Mouse (Mus musculus) R1 (cell line): ENCODE data around the gene B4galnt1.
A peak's percentile ranks its signal among the peaks of the same experiment; 100 is the strongest.
"Not testable (repeated sequence)": the region's sequence is repeated elsewhere in the genome, so short reads cannot be mapped to it uniquely, and the experiment has no call there.

Experiments used
- DNase-seq: peaks from one replicate; pipeline ENCODE4 v3.0.0-alpha.2; 2018; ENCODE audit warnings: low read depth, low spot score

Gene B4galnt1

DNA sequence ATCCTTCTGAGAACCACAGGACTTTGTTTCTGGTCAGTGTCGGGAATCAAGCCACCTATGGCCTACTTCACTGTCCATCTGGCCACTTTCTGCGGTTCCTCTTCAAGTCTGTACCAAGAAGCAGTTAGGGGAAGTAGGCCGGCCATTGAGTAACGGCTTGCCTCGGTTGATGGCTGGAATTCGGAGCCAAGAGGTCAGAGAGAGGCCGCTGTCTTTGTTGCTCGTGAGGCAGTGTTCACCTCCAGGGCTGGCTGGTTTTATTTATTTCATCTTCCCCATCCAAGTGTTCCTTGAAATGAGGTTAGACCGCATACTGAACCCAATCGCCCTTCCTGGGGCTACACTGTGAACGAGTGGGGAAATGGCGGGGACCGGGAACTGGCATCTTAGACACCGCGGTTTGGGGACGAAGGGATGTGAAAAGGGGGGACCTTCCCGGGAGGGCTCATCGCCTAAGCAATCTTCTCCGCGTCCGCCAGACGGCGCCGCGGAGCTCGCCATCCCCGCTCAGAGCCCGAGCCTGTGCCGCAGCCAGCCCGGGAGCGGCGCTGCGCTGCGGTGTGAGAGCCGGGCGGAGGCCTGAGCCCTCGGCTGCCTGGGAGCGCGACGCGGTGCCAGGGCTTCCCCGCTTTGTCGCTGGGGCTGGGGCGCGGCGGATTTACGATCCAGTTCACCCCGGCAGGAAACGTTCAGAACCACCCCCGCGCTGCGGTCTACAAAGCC lies at the start of gene B4galnt1:
Gene B4galnt1 (plus strand): TSS at position 595 of the 723 bp plus-strand sequence.
- peak; percentile 87 for DNase-seq

DNA sequence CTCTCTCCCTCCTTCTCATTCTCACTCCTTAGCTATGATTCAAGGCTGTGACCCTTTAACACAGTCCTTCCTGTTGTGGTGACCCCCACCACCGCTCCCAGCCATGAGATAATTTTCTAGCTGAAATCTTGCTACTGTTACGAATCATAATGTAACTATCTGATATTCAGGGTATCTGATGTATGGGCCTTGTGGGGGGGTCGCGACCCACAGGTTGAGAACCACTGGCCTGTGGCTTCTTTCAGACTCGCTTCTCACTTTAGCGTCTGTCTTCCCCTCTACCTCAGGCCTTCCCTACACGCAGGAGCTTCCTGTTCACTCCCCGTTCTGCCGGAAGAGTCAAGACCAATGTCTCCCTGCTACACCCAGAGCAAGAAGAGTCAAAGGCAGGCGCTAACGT lies 46.6 kb upstream of the B4galnt1 start:
- DNase-seq: no peak

DNA sequence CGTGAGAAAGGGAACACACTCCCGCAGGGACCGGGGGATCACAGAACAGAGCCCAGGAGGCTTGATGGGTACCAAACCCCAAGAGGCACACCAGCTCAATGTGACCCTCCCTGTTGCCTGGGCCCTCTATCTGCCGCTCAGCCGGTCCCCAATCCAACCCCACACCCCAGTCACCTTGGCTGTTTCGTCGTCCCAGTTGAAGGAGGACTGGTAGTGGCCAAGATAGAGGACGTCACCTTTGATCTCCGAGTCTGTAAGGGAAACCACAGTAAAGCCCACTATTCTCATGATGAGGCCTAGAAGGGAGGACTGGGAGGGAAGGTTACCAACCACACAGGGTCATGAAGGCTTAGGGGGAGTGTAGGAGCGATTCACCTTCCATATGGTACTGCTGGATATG lies 45.8 kb upstream of the B4galnt1 start:
- DNase-seq: no peak

DNA sequence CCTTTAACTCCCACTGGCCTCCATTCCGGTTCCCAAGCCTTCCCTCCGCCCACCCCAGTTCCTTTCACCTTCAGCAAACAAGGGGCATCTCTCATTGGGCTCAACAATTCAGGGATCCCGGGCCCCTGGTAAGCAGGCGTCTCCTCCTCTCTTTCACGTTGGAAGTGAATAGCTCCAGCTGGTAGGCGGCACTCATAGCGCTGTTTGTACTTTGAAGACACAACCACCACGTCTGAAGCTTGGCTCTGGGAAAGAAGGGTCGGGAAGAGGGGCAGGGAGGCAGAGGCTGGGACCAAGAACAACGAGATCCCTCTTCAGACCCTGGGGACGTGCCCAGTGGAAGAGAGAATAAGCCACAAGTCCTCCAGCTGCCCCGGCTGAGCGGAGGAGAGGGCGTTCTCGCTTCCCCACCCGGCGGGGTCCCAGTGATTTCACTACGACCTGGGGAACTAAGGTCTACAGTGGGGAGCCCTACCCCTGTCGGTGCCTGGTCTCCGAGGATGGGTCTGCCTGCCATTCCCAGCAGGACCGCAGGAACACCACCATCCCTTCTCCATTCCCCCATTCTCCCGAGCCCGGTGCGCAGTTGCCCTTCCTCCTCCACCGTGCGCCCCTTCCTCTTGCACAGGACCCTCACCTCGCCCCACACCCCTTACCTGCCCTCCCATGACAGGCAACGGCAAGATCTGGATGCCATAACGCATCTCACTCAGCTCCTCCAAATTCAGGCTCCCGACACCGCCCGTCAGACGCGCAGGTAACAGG lies 44.5 kb upstream of the B4galnt1 start:
- no peak for DNase-seq

DNA sequence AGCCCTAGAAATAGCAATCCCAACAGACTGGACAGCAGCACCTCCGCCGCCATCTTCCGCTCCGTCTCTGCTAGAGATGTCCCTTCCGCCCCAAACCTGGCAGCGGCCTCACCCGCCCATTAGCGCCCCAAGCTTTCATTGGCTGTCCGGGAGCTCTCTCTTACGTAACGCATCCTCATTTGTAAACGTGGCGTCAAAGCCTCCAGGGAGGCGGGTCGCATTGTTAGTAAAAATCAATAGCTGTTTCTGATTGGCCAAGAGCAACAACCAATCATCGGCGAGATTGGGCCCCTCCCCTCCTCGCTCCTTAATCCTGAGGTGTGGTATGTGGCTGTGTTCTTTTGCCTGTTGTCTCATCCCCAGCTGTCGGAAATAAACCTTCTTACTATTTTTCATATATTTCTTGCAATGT lies 44.0 kb upstream of the B4galnt1 start, which contains the start of gene Os9:
Gene Os9 (minus strand): TSS at position 66 of the 412 bp plus-strand sequence.
- DNase-seq: peak; percentile 100

DNA sequence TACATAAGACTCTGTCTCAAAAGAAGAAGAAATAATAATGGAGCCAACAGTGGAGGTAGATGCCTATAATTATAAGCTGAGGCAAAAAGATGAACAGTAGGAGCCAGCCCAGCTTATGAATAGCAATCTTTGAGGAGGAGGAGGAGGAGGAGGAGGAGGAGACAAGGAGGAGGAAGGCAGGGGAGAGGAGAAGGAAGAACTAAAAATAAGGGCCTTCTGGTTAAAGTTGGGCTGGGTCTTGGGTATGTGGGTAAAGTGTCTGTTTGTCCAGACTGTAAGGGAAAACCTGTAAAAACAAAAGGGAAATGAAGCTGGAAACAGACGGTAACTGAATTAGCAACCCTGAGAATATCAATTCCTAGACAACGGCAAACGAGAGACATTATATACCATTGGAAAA lies 43.0 kb upstream of the B4galnt1 start:
- DNase-seq: no peak

DNA sequence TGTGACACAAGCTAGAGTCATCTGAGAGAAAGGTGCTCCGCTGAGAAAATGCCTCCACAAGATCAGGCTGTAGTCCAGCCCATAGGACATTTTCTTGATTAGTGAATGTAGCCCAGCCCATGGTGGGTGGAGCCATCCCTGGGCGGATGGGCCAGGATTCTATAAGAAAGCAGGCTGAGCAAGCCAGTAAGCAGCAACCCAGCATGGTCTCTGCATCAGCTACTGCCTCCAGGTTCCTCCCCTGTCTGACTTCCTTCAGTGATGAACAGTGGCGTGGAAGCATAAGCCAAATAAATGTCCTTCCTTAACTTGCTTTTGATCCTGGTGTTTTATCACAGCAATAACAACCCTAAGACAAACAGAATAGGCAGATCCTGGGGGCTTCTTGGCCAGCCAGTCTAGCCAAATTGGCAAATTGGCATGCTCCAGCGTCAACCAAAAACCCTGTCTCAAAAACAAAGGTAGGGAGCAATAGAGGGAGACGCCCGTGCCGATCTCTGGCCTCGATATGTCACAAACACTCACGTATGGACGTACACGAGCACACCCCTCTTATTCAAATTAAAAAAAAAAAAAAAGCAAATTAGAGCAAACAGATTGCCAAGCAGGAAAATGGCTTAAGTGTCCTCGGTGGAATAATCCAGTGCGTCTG lies 42.1 kb upstream of the B4galnt1 start:
- DNase-seq: peak; percentile 84

DNA sequence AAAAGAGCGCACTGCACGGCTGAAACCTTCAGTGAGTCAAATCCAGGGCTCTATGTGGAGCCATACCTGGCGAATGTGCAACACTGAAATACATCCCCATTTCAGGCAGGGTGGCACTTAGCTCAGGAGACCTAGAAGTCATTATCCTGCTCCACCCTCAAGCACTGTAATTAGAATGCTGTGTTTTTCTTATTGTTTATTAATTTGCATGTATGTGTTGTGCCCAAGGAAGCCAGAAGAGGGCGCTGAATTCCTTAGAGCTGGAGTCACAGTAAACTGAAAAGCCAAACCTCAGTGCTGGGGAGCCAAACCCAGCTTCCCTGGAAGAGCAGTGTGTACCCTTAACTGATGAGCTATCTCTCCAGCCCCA lies 41.6 kb upstream of the B4galnt1 start:
- peak; percentile 84 for DNase-seq

DNA sequence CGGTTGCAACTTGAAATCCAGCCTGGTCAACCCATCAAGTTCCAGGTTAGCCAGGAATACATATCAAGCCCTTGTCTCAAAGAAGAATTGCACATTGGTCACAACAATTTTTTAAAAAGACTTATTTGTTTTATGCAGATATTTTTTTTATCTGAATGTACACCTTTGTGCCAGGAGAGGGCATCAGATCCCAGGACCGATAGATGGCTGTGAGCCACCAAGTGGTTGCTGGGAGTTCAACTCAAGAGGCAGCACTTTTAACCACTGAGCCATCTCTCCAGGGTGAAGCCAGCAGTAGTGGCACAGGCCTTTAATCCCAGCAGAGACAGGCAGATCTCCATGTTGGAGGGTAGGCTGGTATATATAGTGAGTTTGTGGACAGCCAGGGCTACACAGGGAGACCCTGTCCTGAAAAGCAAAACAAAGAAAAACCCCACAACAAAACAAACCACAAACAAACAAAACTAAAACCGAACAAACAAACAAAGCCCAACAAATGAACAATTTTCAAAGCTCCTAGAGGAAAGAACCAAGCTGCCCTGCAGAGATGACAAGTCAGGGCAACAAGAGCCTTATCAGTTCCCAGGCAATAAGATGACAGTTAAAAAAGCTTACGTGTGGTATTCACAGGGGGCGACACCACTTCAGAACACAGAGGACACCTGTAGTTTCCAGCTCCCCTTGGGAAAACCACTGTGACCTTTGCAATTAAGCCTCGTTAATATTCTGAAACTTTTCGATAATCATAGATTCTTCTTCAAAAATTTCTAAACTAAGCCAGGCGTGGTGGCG lies 39.6 kb upstream of the B4galnt1 start:
- peak; percentile 80 for DNase-seq

DNA sequence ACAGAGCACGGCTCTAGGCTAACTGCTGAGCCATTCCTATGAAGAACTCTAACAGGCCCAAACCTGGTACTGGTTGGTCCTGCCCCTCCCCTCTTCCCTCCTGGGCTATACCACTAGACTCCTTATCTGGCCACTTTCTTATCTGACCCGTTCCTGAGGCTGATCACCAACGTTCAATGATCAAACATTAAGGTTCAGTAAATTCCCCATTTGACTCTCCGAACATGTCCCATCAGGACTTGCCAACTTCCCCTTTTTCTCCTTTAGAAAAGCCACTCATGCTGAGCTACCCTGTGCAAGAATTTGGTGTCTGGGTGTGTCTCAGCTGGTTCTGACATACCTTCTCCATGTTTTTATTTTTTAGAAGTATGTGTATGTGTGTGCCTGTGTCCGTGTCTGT lies 38.4 kb upstream of the B4galnt1 start:
- DNase-seq: peak; percentile 46

DNA sequence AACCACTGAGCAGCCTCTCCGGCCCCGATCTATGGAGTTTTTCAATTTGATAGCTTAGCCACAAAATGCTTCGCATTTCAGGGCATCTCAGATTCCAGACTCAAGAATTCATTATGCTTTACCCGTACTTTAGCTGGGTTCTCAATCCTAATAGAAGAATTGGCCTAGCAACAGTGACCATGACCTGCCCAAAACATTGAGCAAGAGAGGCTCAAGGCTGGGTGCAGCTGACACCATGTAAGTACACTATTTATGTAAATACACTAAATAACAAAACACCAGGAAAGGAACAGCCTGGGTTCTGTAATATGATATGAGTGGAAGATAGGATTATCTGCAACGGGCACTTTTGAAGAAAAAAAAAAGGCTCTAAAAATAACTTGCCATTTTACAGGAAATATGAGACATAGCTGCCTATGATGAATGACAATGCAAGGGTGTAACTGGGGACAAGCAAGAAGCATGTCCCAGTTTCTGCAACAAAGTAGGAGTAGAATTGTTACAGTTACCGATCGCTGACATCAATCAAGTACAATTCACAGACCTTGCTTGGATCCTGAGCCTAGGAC lies 37.2 kb upstream of the B4galnt1 start:
- DNase-seq: no peak

DNA sequence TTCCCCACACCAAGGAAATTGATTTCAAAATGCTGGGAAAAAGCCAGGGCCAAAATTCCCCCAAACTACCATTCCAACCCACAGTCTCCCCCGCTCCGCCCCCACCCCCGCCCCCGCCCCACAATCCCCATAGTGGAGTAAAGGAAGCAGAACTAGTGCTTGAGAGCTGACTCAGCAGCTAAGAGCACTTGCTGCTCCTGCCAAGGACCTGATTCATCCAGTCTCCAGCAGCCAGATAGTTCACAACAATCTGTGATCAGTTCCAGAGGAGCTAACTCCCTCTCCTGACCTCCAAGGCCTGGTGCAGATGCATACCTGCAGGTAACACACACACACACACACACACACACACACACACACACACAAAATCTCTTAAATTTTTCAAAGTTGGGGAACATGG lies 35.6 kb upstream of the B4galnt1 start:
- no peak for DNase-seq

DNA sequence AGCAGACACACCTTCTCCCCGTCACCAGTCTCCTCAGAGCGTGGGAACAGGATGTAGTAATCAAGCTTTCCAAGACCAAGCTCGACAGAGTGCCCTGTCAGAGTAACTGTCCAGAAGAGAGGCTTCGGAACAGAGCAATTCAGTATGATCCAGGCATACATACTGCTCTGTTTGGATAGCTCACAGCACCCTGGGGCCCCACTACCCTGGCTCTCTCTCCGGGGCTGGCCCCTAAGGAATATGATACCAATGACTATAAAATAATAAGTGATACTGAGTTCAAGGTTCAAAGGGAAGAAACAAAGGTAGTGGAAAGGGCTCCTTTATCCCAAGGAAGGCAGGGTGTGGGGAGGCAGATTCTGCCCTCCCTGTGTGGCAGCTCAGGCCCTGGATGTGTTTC lies 32.6 kb upstream of the B4galnt1 start:
- DNase-seq: no peak

DNA sequence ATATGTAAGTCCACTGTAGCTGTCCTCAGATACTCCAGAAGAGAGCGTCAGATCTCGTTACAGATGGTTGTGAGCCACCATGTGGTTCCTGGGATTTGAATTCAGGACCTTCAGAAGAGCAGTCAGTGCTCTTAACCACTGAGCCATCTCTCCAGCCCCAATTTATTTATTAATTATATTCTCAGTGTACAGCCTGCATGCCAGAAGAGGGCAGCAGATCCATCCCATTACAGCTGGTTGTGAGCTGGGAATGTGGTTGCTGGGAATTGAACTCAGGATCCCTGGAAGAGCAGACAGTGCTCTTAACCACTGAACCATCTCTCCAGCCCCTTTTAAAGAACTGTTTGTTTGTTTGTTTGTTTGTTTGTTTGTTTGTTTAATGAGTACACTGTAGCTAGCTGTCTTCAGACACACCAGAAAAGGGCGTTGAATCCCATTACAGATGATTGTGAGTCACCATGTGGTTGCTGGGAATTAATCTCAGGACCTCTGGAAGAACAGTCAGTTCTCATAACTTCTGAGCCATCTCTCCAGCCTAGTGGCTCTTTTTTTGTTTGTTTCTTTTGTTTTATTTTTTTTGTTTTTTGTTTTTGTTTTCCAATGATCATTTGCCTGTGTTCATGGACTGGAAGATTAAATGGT lies 30.5 kb upstream of the B4galnt1 start:
- not testable (repeated sequence) for DNase-seq

DNA sequence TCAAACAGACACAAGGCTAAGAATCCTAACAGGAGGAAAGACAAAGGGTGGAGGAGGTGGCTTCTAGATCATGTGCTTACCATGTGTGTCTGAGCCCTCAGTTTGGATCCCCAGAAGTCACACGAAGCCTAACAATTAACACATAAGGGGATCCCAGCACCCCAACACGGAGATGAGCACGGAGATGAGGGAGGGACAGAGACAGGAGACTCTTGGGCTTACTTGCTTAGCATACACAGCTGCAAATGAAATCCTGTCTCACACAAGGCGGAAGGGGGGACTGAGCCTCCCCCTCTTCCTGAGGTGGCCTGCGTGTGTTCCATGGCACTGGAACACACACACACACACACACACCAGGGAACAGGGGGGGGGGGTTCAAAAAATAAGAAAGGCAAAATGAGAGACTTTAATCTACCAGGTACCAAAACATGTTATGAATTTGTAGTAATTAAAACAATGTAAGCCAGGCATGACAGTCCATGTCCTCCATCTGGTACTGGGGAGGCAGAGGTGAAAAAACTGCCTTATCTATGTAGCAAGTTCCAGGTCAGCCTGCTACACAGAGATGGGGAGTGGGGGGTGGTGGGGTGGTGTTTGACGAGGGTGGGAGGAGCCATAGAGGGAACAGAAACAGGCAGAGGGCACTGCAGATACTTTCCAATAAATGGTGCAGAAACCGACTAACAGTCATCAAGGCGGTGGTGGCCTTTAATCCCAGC lies 29.7 kb upstream of the B4galnt1 start:
- no peak for DNase-seq

DNA sequence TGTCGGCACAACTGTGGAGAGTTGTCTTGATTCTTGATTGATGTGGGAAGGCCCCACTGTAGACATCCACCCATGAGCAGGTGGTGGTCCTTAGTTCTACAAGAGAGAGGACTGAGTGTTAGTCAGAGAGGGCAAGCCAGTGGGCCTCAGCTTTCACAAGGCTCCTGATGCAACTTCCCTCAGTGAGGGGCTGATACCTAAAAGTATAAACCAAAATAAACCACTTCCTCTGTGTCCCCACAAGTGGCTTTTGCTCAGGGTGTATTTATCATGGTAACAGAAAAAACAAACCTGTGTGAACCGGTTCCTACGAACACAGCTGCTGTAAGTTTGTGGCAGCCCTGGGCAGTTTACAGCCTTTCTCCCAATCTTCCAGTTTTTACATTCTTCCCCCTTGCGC lies 28.5 kb upstream of the B4galnt1 start:
- no peak for DNase-seq

DNA sequence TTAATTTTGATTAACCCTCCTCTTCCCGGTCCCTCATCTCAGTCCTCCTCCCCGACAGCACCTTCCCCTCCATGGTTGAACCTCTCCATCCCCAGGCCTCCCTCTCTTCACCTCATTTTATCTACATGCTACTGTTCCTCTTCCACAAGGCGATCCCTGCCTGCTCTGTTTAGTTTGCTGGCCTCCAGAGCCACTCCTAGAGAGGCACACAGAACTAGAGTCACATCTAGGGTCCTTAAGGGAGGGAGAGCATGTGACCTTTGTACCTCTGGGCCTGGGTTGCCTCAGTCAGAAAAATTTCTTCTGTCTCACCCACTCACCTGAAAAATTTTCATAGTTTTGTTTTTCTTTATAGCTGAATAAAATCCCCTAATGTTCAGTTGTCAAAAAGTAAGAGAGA lies 27.1 kb upstream of the B4galnt1 start:
- no peak for DNase-seq

DNA sequence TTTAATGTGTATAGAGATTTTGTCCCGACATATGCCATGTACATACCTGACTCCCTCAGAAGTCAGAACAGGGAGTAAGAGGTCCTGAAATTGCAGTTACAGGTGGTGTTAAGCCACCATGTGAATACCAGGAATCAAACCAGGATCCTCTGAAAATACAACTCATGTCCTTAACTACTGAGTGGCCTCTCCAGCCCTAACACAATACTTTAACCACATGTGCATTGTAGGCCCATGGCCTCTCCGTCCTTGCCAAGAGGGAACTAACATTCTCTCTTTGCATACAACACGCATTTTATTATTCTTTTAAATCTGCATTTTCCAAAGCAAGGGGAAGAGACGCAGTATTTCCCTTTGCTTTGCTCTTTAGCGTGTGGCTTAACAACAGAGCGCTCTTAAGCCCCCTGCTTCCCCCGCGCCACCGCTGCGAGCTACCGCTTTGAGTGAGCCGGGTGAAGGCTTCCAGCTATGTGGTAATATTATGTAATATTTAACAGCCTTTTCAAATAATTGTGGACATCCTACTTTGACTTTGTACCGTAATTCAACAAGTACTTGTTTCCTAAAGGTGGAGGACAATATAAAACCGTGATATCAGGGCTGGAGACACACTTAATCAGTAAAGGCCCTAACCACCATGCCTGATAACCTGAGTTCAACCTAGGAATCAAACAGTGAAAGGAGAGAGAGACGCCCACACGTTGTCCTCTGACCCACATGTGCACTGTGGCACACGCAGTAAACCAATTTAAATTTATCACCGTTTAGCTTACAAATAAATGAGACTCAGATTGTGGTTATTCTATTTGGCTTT lies 26.5 kb upstream of the B4galnt1 start:
- DNase-seq: no peak

DNA sequence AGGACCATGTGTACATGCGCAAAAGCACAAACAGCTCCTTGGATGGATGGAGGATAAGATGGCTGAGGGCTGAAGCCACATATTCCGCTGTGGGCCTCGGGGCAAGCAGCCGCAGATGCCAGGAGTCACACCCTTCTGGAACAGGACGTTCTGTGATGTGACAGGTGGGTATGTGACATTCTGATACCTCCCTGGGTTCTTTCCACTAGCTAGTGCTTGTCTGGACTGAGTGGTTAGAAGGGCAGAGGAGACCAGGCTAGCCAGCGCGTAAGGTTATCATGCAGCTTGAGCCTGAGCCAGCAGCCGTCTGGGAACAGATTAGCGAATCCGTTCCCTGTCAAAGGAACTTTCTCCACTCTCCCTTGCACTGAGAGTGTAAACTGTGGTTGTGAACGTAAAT lies 24.1 kb upstream of the B4galnt1 start:
- DNase-seq: no peak
